Mouse (Mus musculus): Measurements from ENCODE around the gene Mia2. TPM values are rescaled to one million over a fixed set of nuclear protein-coding genes. Genes with fewer than 3 reads are reported as not detected.

Gene Mia2
- polyA plus RNA-seq, 1 experiment from 2014 or later, result 47.8 TPM

GRCm38 (mm10) chr12:59066448-59067077 is 29.0 kb upstream of the Mia2 start, which contains the start of gene Pnn:
Gene Pnn (plus strand): TSS chr12:59066884.
- H3K4me1 ChIP-seq (replicated peaks), result peaks cover 25% of the 10 kb centered on the region
- ATAC-seq (ENCODE audit: low read depth) (peak; percentile 99), DNase-seq (peak; percentile 96)
- H3K36me3 ChIP-seq, result peaks cover 34% of the 10 kb centered on the region
- peak within 1 kb of the TSS; percentile 79 for H3K4me2 ChIP-seq
- WGBS (ENCODE audit: insufficient replicate concordance), result under 1% methylated on average over 43 of the region's 43 CpGs
- H3K9me3 ChIP-seq (replicated peaks), result no peaks in the 10 kb centered on the region
- H3K4me3 ChIP-seq (replicated peaks), result peak within 1 kb of the TSS; percentile 100
- H3K27ac ChIP-seq, result peak within 1 kb of the TSS; percentile 89
- peak within 1 kb of the TSS; percentile 99 for H3K9ac ChIP-seq
- H3K27me3 ChIP-seq, result no peaks in the 10 kb centered on the region

DNA sequence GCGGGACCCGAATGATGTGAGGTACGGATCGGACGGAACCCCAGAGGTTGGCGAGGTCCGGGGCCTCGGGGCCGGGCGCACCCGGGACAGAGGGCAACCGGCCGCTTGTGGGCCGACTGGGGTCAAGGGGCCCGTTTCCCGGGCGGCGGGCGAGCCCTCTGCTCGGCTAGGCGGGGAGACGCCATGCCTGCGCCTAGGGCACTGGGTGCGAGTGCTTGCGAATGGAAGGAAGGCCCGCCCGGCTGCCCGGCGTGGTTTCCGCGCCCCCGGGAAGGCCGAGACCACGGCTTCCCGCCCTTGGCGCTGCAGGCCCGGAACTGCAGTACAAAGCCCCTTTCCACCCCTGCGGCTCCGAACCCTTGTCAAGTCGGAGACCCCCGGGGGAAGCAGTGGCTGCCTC is 28.5 kb upstream of the Mia2 start:
- Histone ChIP-seq H3K9me3 (replicated peaks) (no peaks in the 10 kb centered on the region), H3K9ac (peak overlapping the region; percentile 99), H3K36me3 (peaks cover 40% of the 10 kb centered on the region), H3K27me3 (no peaks in the 10 kb centered on the region), H3K4me2 (peak overlapping the region; percentile 79), H3K4me3 (replicated peaks) (peak overlapping the region; percentile 100), H3K4me1 (replicated peaks) (peaks cover 25% of the 10 kb centered on the region), H3K27ac (peak overlapping the region; percentile 89)
- ATAC-seq (ENCODE audit: low read depth) (peak; percentile 49), DNase-seq (no peak)
- WGBS (ENCODE audit: insufficient replicate concordance), result 0% methylated on average over 41 of the region's 41 CpGs

GRCm38 (mm10) chr12:59068791-59069190 is 26.8 kb upstream of the Mia2 start:
- peaks cover 25% of the 10 kb centered on the region for H3K4me1 ChIP-seq (replicated peaks)
- WGBS (ENCODE audit: insufficient replicate concordance), result 92% methylated on average over 13 of the region's 13 CpGs
- peak overlapping the region; percentile 100; the same call in 1 of the 2 replicates for H3K4me3 ChIP-seq (replicated peaks)
- peaks cover 50% of the 10 kb centered on the region for H3K36me3 ChIP-seq
- 0 out of 2 replicates have a peak overlapping the region, but pooled peaks have one; percentile 79 for H3K4me2 ChIP-seq
- H3K9ac ChIP-seq, result peak overlapping the region; percentile 99; the same call in 1 of the 2 replicates
- H3K27ac ChIP-seq, result no peak overlapping the region
- DNase-seq (no peak), ATAC-seq (ENCODE audit: low read depth) (no peak)
- no peaks in the 10 kb centered on the region for H3K9me3 ChIP-seq (replicated peaks)
- H3K27me3 ChIP-seq, result no peaks in the 10 kb centered on the region

GRCm38 (mm10) chr12:59072286-59072685 is 23.3 kb upstream of the Mia2 start:
- Histone ChIP-seq H3K9ac (no peak overlapping the region), H3K36me3 (peaks cover 58% of the 10 kb centered on the region)

DNA sequence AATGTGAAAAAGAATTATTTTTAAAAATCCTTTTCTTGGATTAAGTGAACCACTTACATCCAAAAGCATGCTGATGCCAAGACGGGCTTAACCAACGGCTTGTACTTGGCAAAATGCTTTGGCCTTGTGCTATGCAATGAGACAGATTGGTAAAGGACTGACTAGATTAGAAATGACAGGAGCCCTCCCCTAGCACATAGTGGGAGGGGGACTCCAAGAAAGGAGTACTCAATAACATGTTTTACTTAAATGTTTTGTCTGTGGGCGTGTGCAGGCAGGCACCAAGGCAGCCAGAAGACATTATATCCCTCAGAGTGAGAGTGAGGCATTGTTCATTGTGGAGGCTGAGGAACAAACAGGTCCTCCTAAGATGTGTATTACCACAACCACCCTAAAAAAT is 21.5 kb upstream of the Mia2 start:
- Histone ChIP-seq H3K4me2 (no peak overlapping the region), H3K4me1 (replicated peaks) (no peaks in the 10 kb centered on the region), H3K36me3 (peaks cover 47% of the 10 kb centered on the region), H3K27me3 (no peaks in the 10 kb centered on the region), H3K27ac (no peak overlapping the region), H3K9ac (no peak overlapping the region), H3K9me3 (replicated peaks) (no peaks in the 10 kb centered on the region), H3K4me3 (replicated peaks) (no peak overlapping the region)
- DNase-seq (no peak), ATAC-seq (ENCODE audit: low read depth) (no peak)
- WGBS (ENCODE audit: insufficient replicate concordance), result 77% methylated on average over 3 of the region's 3 CpGs

More at GRCm38 (mm10) chr12:59072286-59072685, 23.3 kb upstream of the Mia2 start:
- H3K4me2 ChIP-seq, result no peak overlapping the region
- H3K27me3 ChIP-seq, result no peaks in the 10 kb centered on the region
- H3K4me1 ChIP-seq (replicated peaks), result peaks cover 13% of the 10 kb centered on the region
- no peak overlapping the region for H3K4me3 ChIP-seq (replicated peaks)
- WGBS (ENCODE audit: insufficient replicate concordance), result 88% methylated on average over 11 of the region's 11 CpGs
- DNase-seq, result no peak
- no peaks in the 10 kb centered on the region for H3K9me3 ChIP-seq (replicated peaks)
- no peak for ATAC-seq (ENCODE audit: low read depth)
- H3K27ac ChIP-seq, result no peak overlapping the region

DNA sequence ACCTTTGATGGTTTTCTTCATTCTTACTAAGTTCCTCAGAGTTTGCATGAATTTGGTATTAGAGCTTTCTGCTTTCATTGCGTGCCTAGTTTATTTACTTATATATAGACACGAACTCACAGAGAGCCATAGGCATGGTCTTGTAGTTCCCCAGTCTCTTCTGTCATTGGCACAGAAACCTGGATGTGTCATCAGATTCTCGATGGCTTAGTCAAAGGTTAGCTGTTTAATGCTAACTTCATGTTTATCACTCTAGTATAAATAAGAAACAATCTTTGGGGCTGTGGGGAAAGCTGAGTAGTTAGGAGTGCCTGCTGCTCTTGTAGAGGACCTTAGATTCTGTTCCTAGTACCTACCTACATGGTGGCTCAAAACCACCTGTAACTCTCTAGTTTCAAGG is 18.6 kb upstream of the Mia2 start:
- Histone ChIP-seq H3K4me3 (replicated peaks) (no peak overlapping the region), H3K4me1 (replicated peaks) (no peaks in the 10 kb centered on the region), H3K27ac (no peak overlapping the region), H3K4me2 (no peak overlapping the region), H3K36me3 (peaks cover 19% of the 10 kb centered on the region), H3K9me3 (replicated peaks) (no peaks in the 10 kb centered on the region), H3K9ac (no peak overlapping the region), H3K27me3 (no peaks in the 10 kb centered on the region)
- ATAC-seq (ENCODE audit: low read depth) (no peak), DNase-seq (no peak)
- 76% methylated on average over 3 of the region's 3 CpGs for WGBS (ENCODE audit: insufficient replicate concordance)

DNA sequence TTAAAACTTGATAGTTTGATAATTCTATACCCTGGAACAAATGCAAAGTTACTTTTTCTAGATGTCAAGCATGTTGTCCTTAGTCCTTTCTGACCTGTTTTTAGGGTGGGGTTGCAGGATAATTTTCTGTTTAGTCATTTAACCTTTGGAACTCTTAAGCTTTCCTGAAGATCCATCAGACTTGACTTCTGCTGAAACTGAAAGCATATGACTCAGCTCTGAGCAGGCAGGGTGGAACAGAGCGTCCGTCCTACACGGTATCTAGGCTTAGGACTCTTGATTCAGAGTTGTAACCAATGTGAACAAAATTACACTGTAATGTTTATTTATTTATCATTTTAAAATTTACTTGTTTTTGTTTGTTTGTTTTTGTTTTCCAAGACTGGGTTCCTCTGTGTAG is 17.7 kb upstream of the Mia2 start:
- ATAC-seq (ENCODE audit: low read depth), result no peak
- Histone ChIP-seq H3K27ac (no peak overlapping the region), H3K36me3 (peaks cover 11% of the 10 kb centered on the region), H3K27me3 (no peaks in the 10 kb centered on the region), H3K4me3 (replicated peaks) (no peak overlapping the region), H3K4me1 (replicated peaks) (no peaks in the 10 kb centered on the region), H3K4me2 (no peak overlapping the region), H3K9me3 (replicated peaks) (no peaks in the 10 kb centered on the region), H3K9ac (no peak overlapping the region)
- no peak for DNase-seq
- WGBS (ENCODE audit: insufficient replicate concordance), result 86% methylated on average over 3 of the region's 3 CpGs

- WGBS (ENCODE audit: insufficient replicate concordance), result 80% methylated on average over 4 of the region's 4 CpGs
- H3K4me1 ChIP-seq (replicated peaks), result no peaks in the 10 kb centered on the region
- H3K27me3 ChIP-seq, result no peaks in the 10 kb centered on the region
- H3K9me3 ChIP-seq (replicated peaks), result no peaks in the 10 kb centered on the region
- DNase-seq, result no peak
- H3K27ac ChIP-seq, result no peak overlapping the region
- H3K4me2 ChIP-seq, result no peak overlapping the region
- H3K4me3 ChIP-seq (replicated peaks), result no peak overlapping the region
- no peaks in the 10 kb centered on the region for H3K36me3 ChIP-seq
- H3K9ac ChIP-seq, result no peak overlapping the region
- no peak for ATAC-seq (ENCODE audit: low read depth)
Observed at GRCm38 (mm10) chr12:59080461-59080860, 15.1 kb upstream of the Mia2 start.

- H3K27me3 ChIP-seq, result no peaks in the 10 kb centered on the region
- H3K9ac ChIP-seq, result no peak overlapping the region
- no peak overlapping the region for H3K27ac ChIP-seq
- no peaks in the 10 kb centered on the region for H3K9me3 ChIP-seq (replicated peaks)
- no peak overlapping the region for H3K4me3 ChIP-seq (replicated peaks)
- H3K4me1 ChIP-seq (replicated peaks), result no peaks in the 10 kb centered on the region
- no peak for ATAC-seq (ENCODE audit: low read depth)
- no peaks in the 10 kb centered on the region for H3K36me3 ChIP-seq
- no peak overlapping the region for H3K4me2 ChIP-seq
- no peak for DNase-seq
- 51% methylated on average over 5 of the region's 5 CpGs for WGBS (ENCODE audit: insufficient replicate concordance)
Observed at GRCm38 (mm10) chr12:59084446-59084845, 11.2 kb upstream of the Mia2 start.

- Histone ChIP-seq H3K9ac (no peak overlapping the region), H3K4me2 (no peak overlapping the region), H3K36me3 (no peaks in the 10 kb centered on the region), H3K9me3 (replicated peaks) (no peaks in the 10 kb centered on the region), H3K27ac (no peak overlapping the region), H3K27me3 (no peaks in the 10 kb centered on the region), H3K4me1 (replicated peaks) (no peaks in the 10 kb centered on the region), H3K4me3 (replicated peaks) (no peak overlapping the region)
- 58% methylated on average over 5 of the region's 5 CpGs for WGBS (ENCODE audit: insufficient replicate concordance)
- ATAC-seq (ENCODE audit: low read depth) (no peak), DNase-seq (no peak)
Observed at GRCm38 (mm10) chr12:59086171-59086570, 9.4 kb upstream of the Mia2 start.

GRCm38 (mm10) chr12:59093543-59093942 is 2.1 kb upstream of the Mia2 start:
- Histone ChIP-seq H3K27me3 (no peaks in the 10 kb centered on the region), H3K4me3 (replicated peaks) (no peak overlapping the region), H3K9ac (no peak overlapping the region), H3K27ac (no peak overlapping the region), H3K36me3 (no peaks in the 10 kb centered on the region), H3K4me2 (no peak overlapping the region), H3K9me3 (replicated peaks) (no peaks in the 10 kb centered on the region), H3K4me1 (replicated peaks) (no peaks in the 10 kb centered on the region)
- DNase-seq, result no peak
- 23% methylated on average over 2 of the region's 2 CpGs for WGBS (ENCODE audit: insufficient replicate concordance)
- ATAC-seq (ENCODE audit: low read depth), result no peak

- 52% methylated on average over 5 of the region's 5 CpGs for WGBS (ENCODE audit: insufficient replicate concordance)
- H3K9ac ChIP-seq, result no peak overlapping the region
- H3K4me1 ChIP-seq (replicated peaks), result 0 out of 2 replicates have a peak, but pooled peaks cover 5% of the 10 kb centered on the region
- H3K4me3 ChIP-seq (replicated peaks), result no peak overlapping the region
- no peak overlapping the region for H3K4me2 ChIP-seq
- no peak overlapping the region for H3K27ac ChIP-seq
- H3K27me3 ChIP-seq, result no peaks in the 10 kb centered on the region
- ATAC-seq (ENCODE audit: low read depth) (no peak), DNase-seq (no peak)
- no peaks in the 10 kb centered on the region for H3K36me3 ChIP-seq
- no peaks in the 10 kb centered on the region for H3K9me3 ChIP-seq (replicated peaks)
Observed at GRCm38 (mm10) chr12:59104771-59105170, 9.2 kb downstream of the Mia2 start.

Measured in liver, embryonic 13.5 days (tissue).